Mouse (Mus musculus) cortical plate, adult 2 months (tissue): ENCODE data around the gene Ptges.

Experiments
- CTCF ChIP-seq: fragments of 200-500 bp; IDR thresholded peaks from 2 replicates; pipeline ENCODE4 v1.5.1; 2011; ENCODE audit warnings: mild to moderate bottlenecking, control low read depth, low read length; ENCODE audit not compliant: insufficient read depth; ENCODE audit errors: extremely low read depth
- POLR2A ChIP-seq: fragments of 200-500 bp; IDR thresholded peaks from 2 replicates; pipeline ENCODE4 v1.6.1; 2011; ENCODE audit warnings: mild to moderate bottlenecking, low read length, control low read depth; ENCODE audit not compliant: insufficient read depth; ENCODE audit errors: extremely low read depth

- TF ChIP-seq CTCF (no peak), POLR2A (no peak)
These were observed 10.8 kb downstream of the Ptges start for GRCm38 (mm10) chr2:30918780-30919329.
